Mouse (Mus musculus) retina, postnatal 7 days (tissue): ENCODE results near the gene Cbx5.

ENCODE experiments used
- DNase-seq: peaks from one replicate; pipeline ENCODE4 v3.0.0-alpha.2; 2012; ENCODE audit warnings: low read depth, low spot score

Gene Cbx5

DNA sequence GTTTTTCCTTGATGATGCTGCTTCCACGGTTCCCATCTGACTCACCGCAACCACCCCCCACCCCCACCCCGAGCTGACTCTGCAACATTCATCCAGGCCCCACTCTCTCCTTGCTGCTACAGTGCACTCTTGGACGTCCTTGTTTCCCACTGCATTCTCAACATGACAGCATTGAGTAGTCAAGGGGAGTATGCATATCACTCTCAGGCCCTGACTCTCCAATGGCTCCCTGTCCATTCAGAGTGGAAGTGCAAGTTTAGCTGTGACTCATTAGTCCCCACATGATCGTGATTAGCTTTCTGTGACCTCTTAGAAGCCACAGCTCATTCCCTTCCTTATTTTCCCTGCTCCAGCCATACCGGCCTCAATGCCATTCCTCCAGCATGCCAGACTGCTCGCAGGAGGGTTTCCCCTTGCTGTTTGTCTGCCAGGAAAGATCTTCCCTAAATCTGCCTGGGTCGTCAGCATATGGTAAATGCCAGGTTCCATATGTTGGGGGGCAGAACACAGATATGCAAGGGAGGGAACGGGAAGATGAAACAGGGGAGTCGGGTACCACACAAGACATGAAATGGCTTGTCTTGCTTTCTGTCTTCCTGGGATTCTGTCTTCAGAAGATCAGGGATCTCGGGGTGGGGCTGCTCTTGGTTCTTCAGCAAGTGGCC is 93.8 kb downstream of the Cbx5 start:
- DNase-seq: no peak

- DNase-seq: no peak
Observed at GRCm38 (mm10) chr15:103144176-103144575, 95.4 kb downstream of the Cbx5 start.
